Mouse (Mus musculus) CH12.LX (cell line): ENCODE results near the gene Fkbp10. TPM values are rescaled to one million over a fixed set of nuclear protein-coding genes. Genes with fewer than 3 reads are reported as not detected.

Experiments
- DNase-seq: peaks from one replicate; pipeline ENCODE4 v3.0.0-alpha.2; 2013; ENCODE audit errors: extremely low read depth
- H3K27ac ChIP-seq: 2 replicates; pipeline ENCODE4 v1.5.1; 2012; ENCODE audit warnings: low read depth, mild to moderate bottlenecking, control low read depth, moderate library complexity; ENCODE audit not compliant: insufficient read depth
- H3K27me3 ChIP-seq: replicated peaks from 2 replicates; pipeline ENCODE3; 2012; ENCODE audit warnings: inconsistent platforms
- H3K36me3 ChIP-seq, 2 experiments: replicated peaks in 1 of 2; 2 replicates each; pipeline versions ENCODE3 to v1.6.1; 2012; ENCODE audit warnings: inconsistent platforms in 1 of 2, low read length in 1 of 2, mild to moderate bottlenecking in 1 of 2, mixed read lengths in 1 of 2, moderate library complexity in 1 of 2; ENCODE audit not compliant: control insufficient read depth in 1 of 2, insufficient read depth in 1 of 2
- H3K4me1 ChIP-seq, 2 experiments: 2 replicates each; pipeline ENCODE4 v1.6.1; 2012; ENCODE audit warnings: inconsistent platforms in 1 of 2, moderate library complexity in 1 of 2; ENCODE audit not compliant: insufficient read depth in 2 of 2, control insufficient read depth in 1 of 2
- H3K4me2 ChIP-seq: 2 replicates; pipeline ENCODE4 v1.6.1; 2012; ENCODE audit warnings: low read depth, mild to moderate bottlenecking, control low read depth; ENCODE audit not compliant: poor library complexity, insufficient read depth, severe bottlenecking
- H3K4me3 ChIP-seq, 3 experiments: fragments of 150-350 bp in 1 of 3; sonication (generic) in 1 of 3; replicated peaks in 1 of 3; 2 replicates each; pipeline versions ENCODE3 to v1.5.1; 2011 to 2012; ENCODE audit warnings: low read depth in 2 of 3, low read length in 2 of 3, mild to moderate bottlenecking in 2 of 3, moderate library complexity in 2 of 3, control low read depth in 1 of 3, improper control_type of control experiment in 1 of 3, inconsistent platforms in 1 of 3, mixed read lengths in 1 of 3; ENCODE audit not compliant: poor library complexity in 1 of 3
- H3K79me2 ChIP-seq: replicated peaks from 2 replicates; pipeline ENCODE4 v1.6.1; 2012; ENCODE audit warnings: mild to moderate bottlenecking, moderate library complexity; ENCODE audit not compliant: control insufficient read depth, poor library complexity, insufficient read depth, severe bottlenecking; ENCODE audit errors: extremely low read depth
- H3K9ac ChIP-seq: 2 replicates; pipeline ENCODE4 v1.6.1; 2012; ENCODE audit warnings: low read depth, mild to moderate bottlenecking, control low read depth, moderate library complexity; ENCODE audit not compliant: insufficient read depth
- H3K9me3 ChIP-seq: replicated peaks from 2 replicates; pipeline ENCODE3; 2012; ENCODE audit warnings: low read length, inconsistent platforms, mixed read lengths
- BHLHE40 ChIP-seq: IDR thresholded peaks from 2 replicates; pipeline ENCODE4 v1.6.1; 2011; ENCODE audit warnings: mild to moderate bottlenecking, low read depth, low read length, improper control_type of control experiment
- ELF1 ChIP-seq: IDR thresholded peaks from 2 replicates; pipeline ENCODE4 v1.6.1; 2014; ENCODE audit warnings: low read depth, mild to moderate bottlenecking, inconsistent platforms, low read length, improper control_type of control experiment
- ETS1 ChIP-seq: conservative IDR thresholded peaks from 2 replicates; pipeline ENCODE4 v1.6.1; 2012; ENCODE audit warnings: low read depth, mild to moderate bottlenecking, inconsistent platforms, low read length, improper control_type of control experiment, moderate library complexity
- GABPA ChIP-seq: IDR thresholded peaks from 2 replicates; pipeline ENCODE4 v1.6.1; 2012; ENCODE audit warnings: low read depth, low read length, improper control_type of control experiment, inconsistent platforms; ENCODE audit not compliant: insufficient replicate concordance
- JUN ChIP-seq: IDR thresholded peaks from 2 replicates; pipeline ENCODE4 v1.6.1; 2011; ENCODE audit warnings: low read depth, mild to moderate bottlenecking, low read length, improper control_type of control experiment, moderate library complexity; ENCODE audit not compliant: insufficient read depth
- JUND ChIP-seq: conservative IDR thresholded peaks from 2 replicates; pipeline ENCODE4 v1.6.1; 2011; ENCODE audit warnings: low read depth, low read length, improper control_type of control experiment
- MAX ChIP-seq: IDR thresholded peaks from 2 replicates; pipeline ENCODE4 v1.6.1; 2011; ENCODE audit warnings: low read length, improper control_type of control experiment
- MAZ ChIP-seq: IDR thresholded peaks from 2 replicates; pipeline ENCODE4 v1.6.1; 2012; ENCODE audit warnings: low read depth, mild to moderate bottlenecking, inconsistent platforms, low read length, improper control_type of control experiment, moderate library complexity
- MXI1 ChIP-seq: IDR thresholded peaks from 2 replicates; pipeline ENCODE4 v1.6.1; 2011; ENCODE audit warnings: mild to moderate bottlenecking, low read depth, low read length, improper control_type of control experiment
- MYC ChIP-seq: IDR thresholded peaks from 2 replicates; pipeline ENCODE4 v1.6.1; 2011; ENCODE audit warnings: low read depth, mild to moderate bottlenecking, improper control_type of control experiment, low read length
- NELFE ChIP-seq: IDR thresholded peaks from 2 replicates; pipeline ENCODE4 v1.6.1; 2011; ENCODE audit warnings: low read depth, low read length, improper control_type of control experiment
- PAX5 ChIP-seq: IDR thresholded peaks from 2 replicates; pipeline ENCODE4 v1.6.1; 2012; ENCODE audit warnings: low read length, inconsistent platforms, mixed read lengths
- POLR2AphosphoS2 ChIP-seq: IDR thresholded peaks from 2 replicates; pipeline ENCODE4 v1.6.1; 2011; ENCODE audit warnings: low read depth, low read length, improper control_type of control experiment
- RAD21 ChIP-seq: IDR thresholded peaks from 2 replicates; pipeline ENCODE4 v1.6.1; 2011; ENCODE audit warnings: low read depth, mild to moderate bottlenecking, low read length, improper control_type of control experiment, moderate library complexity
- RCOR1 ChIP-seq: conservative IDR thresholded peaks from 2 replicates; pipeline ENCODE4 v1.6.1; 2012; ENCODE audit warnings: low read depth, mild to moderate bottlenecking, inconsistent platforms, low read length, improper control_type of control experiment
- SIN3A ChIP-seq: IDR thresholded peaks from 2 replicates; pipeline ENCODE4 v1.6.1; 2012; ENCODE audit warnings: low read length, improper control_type of control experiment, inconsistent platforms
- SMC3 ChIP-seq: IDR thresholded peaks from 2 replicates; pipeline ENCODE4 v1.6.1; 2011; ENCODE audit warnings: low read depth, low read length, improper control_type of control experiment
- TBP ChIP-seq: conservative IDR thresholded peaks from 2 replicates; pipeline ENCODE4 v1.6.1; 2011; ENCODE audit warnings: low read depth, low read length, improper control_type of control experiment
- USF2 ChIP-seq: conservative IDR thresholded peaks from 2 replicates; pipeline ENCODE4 v1.6.1; 2011; ENCODE audit warnings: low read depth, low read length, improper control_type of control experiment
- ZC3H11A ChIP-seq: IDR thresholded peaks from 2 replicates; pipeline ENCODE4 v1.6.1; 2012; ENCODE audit warnings: low read depth, mild to moderate bottlenecking, inconsistent platforms, low read length, improper control_type of control experiment
- ZMIZ1 ChIP-seq: IDR thresholded peaks from 2 replicates; pipeline ENCODE4 v1.6.1; 2012; ENCODE audit warnings: low read depth, mild to moderate bottlenecking, inconsistent platforms, low read length, improper control_type of control experiment
- dilution Hi-C: fragments of 300-500 bp; cut with MboI; formaldehyde crosslinking; loops from 2 replicates; pipeline ENCODE4 v1.14.3; 2020; ENCODE audit warnings: low sequenced_read_pairs; ENCODE audit not compliant: extremely low pct_unique_long_range_greater_than_20kb, extremely low pct_ligation_motif_present
- in situ Hi-C: fragments of 300-500 bp; cut with MboI; formaldehyde crosslinking; loops from 3 replicates; pipeline ENCODE4 v1.14.3; 2019; ENCODE audit warnings: low sequenced_read_pairs, low pct_ligation_motif_present, low pct_unique_long_range_greater_than_20kb, mixed read lengths
- polyA plus RNA-seq: library from polyadenylated mRNA; unstranded; fragments of >175 nt; gene quantifications from 2 replicates; pipeline ENCODE4 v1.2.1, GENCODE M21; 2012; ENCODE audit warnings: low read depth; ENCODE audit not compliant: insufficient read length
- total RNA-seq, 2 experiments: library from RNA; depleted of rRNA; stranded (reverse); fragments of 300-350 nt in 1 of 2; fragments of >200 nt in 1 of 2; gene quantifications; 2 replicates each; pipeline ENCODE4 v1.2.3; 2012 to 2014

Gene Fkbp10
- total and polyA plus RNA-seq, 3 experiments = 0.31 to 0.46 (median 0.34) TPM

GRCm38 (mm10) chr11:100376005-100376404, 39.5 kb upstream of the Fkbp10 start:
- H3K27me3 ChIP-seq = peaks cover 26% of the 10 kb centered on the region
- no peak overlapping the region for H3K9ac ChIP-seq
- H3K4me3 ChIP-seq = no peak overlapping the region
- peaks cover 0 to 3% of the 10 kb centered on the region in 2 experiments; a peak in 2 of 4 replicates for H3K4me1 ChIP-seq
- dilution Hi-C loops (no loop called here), in situ Hi-C loops (no loop called here)
- H3K27ac ChIP-seq = no peak overlapping the region
- H3K9me3 ChIP-seq = no peaks in the 10 kb centered on the region
- TF ChIP-seq SMC3 = no peak
- no peak for TF ChIP-seq ZMIZ1
- no peak for TF ChIP-seq ZC3H11A
- no peak for TF ChIP-seq PAX5
- TF ChIP-seq MYC = no peak
- no peak for TF ChIP-seq USF2
- no peak for TF ChIP-seq TBP
- no peak for TF ChIP-seq BHLHE40
- no peak for TF ChIP-seq ELF1
- TF ChIP-seq JUND = no peak
- TF ChIP-seq MXI1 = no peak
- no peaks in the 10 kb centered on the region for H3K36me3 ChIP-seq
- DNase-seq = no peak
- no peaks in the 10 kb centered on the region for H3K79me2 ChIP-seq
- H3K4me2 ChIP-seq = no peak overlapping the region

- no peak overlapping the region for H3K4me3 ChIP-seq
- no peak for DNase-seq
- H3K4me1 ChIP-seq = peaks cover 0 to 1% of the 10 kb centered on the region in 2 experiments; a peak in 2 of 4 replicates
- in situ Hi-C loops = no loop called here
- peaks cover 27% of the 10 kb centered on the region for H3K27me3 ChIP-seq
- H3K36me3 ChIP-seq = no peaks in the 10 kb centered on the region
- H3K4me2 ChIP-seq = no peak overlapping the region
- H3K9ac ChIP-seq = no peak overlapping the region
- H3K9me3 ChIP-seq = no peaks in the 10 kb centered on the region
- H3K27ac ChIP-seq = no peak overlapping the region
- dilution Hi-C loops = no loop called here
- TF ChIP-seq ETS1 (no peak), NELFE (no peak), RCOR1 (no peak), MAZ (no peak), MAX (no peak), BHLHE40 (no peak), JUN (no peak), TBP (no peak), ELF1 (no peak), RAD21 (no peak), PAX5 (no peak), POLR2AphosphoS2 (no peak), SIN3A (no peak), GABPA (no peak)
- TF ChIP-seq, all 38 proteins: peak for 0
- no peaks in the 10 kb centered on the region for H3K79me2 ChIP-seq
Measured at GRCm38 (mm10) chr11:100376746-100377389, 38.6 kb upstream of the Fkbp10 start.
